Mouse (Mus musculus): ENCODE measurements at regions not wholly inside any gene's neighbourhood (a gene's known extent, or its start where the extent isn't known, plus 50 kb on each side); places are given as distances from the start of the nearest gene placed in this dataset.
"Not testable (repeated sequence)": the region's sequence is repeated elsewhere in the genome, so short reads cannot be mapped to it uniquely, and the experiment has no call there.

DNA sequence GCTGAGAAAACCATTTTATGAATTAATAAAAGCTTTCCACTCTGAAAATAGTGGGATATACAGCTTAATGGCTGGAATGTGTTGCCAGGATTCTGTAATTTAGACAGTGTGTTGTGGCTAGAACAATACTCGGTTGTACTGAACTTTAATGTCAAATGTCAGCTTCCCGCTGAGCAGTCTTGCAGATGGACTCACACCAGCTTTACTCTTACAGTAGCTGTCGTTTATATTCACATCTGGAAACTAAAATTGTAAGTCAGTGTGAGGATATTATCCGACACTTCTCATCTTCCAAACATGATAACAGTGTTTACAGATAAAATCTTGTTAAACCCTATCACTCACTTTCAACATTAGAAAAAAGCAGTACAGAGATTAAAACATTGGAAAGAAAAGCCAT, 328.3 kb upstream of the Gje1 start:
- Histone ChIP-seq H3K27ac (no peak overlapping the region), H3K9ac (no peak overlapping the region), H3K27me3 (ENCODE audit: control insufficient read depth, insufficient read depth, low read length) (no peaks in the 10 kb centered on the region), H3K4me2 (replicated peaks) (no peak overlapping the region), H3K4me3 (replicated peaks; ENCODE audit: low read length) (no peak overlapping the region), H3K36me3 (replicated peaks; ENCODE audit: control insufficient read depth, insufficient read depth) (no peaks in the 10 kb centered on the region), H3K4me1 (replicated peaks; ENCODE audit: control insufficient read depth, insufficient read depth, low read length) (no peaks in the 10 kb centered on the region), H3K9me3 (ENCODE audit: control insufficient read depth, low read length) (no peaks in the 10 kb centered on the region)
- no peak for ATAC-seq (ENCODE audit: low FRiP score)
- 69% methylated on average over 4 of the region's 4 CpGs for WGBS
- DNase-seq (ENCODE audit: low spot score): no peak

DNA sequence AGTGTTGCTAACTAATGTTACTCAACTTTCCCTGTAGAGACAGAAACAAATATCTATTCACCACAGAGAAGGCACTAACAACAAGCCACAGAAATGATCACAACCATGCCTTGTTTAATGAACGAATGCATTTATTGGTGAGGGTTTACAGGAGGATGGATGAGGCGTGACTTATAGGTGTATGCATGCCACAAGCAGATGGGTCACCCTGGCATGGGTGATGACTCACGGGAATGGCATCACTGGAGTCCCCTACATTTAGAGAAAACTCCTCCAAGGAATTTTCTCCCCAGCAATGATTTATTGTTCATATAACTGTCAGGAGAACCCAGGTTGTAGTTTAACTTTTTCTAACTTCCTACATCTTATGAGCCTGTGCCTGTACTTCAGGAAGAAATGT, 319.6 kb upstream of the Gje1 start:
- ATAC-seq (ENCODE audit: low FRiP score) (no peak), DNase-seq (ENCODE audit: low spot score) (no peak)
- Histone ChIP-seq H3K4me1 (replicated peaks; ENCODE audit: control insufficient read depth, insufficient read depth, low read length) (no peaks in the 10 kb centered on the region), H3K27ac (no peak overlapping the region), H3K9me3 (ENCODE audit: control insufficient read depth, low read length) (no peaks in the 10 kb centered on the region), H3K36me3 (replicated peaks; ENCODE audit: control insufficient read depth, insufficient read depth) (no peaks in the 10 kb centered on the region), H3K4me3 (replicated peaks; ENCODE audit: low read length) (no peak overlapping the region), H3K27me3 (ENCODE audit: control insufficient read depth, insufficient read depth, low read length) (no peaks in the 10 kb centered on the region), H3K9ac (no peak overlapping the region), H3K4me2 (replicated peaks) (no peak overlapping the region)
- 82% methylated on average over 3 of the region's 3 CpGs for WGBS

DNA sequence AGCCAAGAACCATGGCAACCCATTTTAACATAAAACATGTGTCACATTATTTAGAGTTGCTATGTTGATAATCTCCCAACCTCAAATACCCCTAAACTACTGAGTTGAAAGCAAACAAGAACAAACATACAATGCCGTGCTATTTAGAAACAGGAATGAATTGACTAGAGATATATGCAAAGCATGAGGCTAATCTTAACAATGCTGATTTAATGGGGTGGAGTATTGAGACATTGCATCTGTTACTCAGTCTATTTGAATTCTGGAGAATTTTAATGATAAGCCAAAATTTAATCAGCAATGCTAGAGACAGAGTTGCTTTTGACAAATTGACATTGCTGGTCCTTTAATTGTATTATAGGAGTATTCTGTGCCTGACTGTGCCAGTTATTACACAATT, 313.5 kb upstream of the Gje1 start:
- Histone ChIP-seq H3K4me1 (replicated peaks; ENCODE audit: control insufficient read depth, insufficient read depth, low read length) (no peaks in the 10 kb centered on the region), H3K27me3 (ENCODE audit: control insufficient read depth, insufficient read depth, low read length) (no peaks in the 10 kb centered on the region), H3K27ac (no peak overlapping the region), H3K9ac (no peak overlapping the region), H3K36me3 (replicated peaks; ENCODE audit: control insufficient read depth, insufficient read depth) (no peaks in the 10 kb centered on the region), H3K9me3 (ENCODE audit: control insufficient read depth, low read length) (no peaks in the 10 kb centered on the region), H3K4me3 (replicated peaks; ENCODE audit: low read length) (no peak overlapping the region), H3K4me2 (replicated peaks) (no peak overlapping the region)
- ATAC-seq (ENCODE audit: low FRiP score): no peak
- no peak for DNase-seq (ENCODE audit: low spot score)
- 67% methylated on average over 1 of the region's 1 CpGs for WGBS

DNA sequence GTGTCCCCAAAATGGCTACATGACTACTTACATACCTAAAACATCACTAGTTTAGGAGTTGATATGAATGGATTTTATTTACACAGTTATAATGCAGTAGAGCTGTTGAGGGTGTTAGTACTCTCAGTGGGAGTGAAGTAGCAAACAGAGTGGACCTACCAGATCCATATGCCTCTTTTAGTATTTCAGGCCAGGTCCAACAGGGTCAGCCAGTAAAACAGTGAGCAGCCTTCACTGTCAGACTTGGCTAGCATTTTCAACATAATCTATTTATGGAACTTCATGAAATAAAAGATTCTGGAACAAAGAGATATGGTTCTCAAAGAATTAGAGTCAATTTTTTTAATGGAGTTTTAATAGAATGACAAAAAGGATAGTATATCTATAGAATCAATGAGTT, 311.1 kb upstream of the Gje1 start:
- no peak overlapping the region for H3K9ac ChIP-seq
- ATAC-seq (ENCODE audit: low FRiP score): no peak
- no peaks in the 10 kb centered on the region for H3K27me3 ChIP-seq (ENCODE audit: control insufficient read depth, insufficient read depth, low read length)
- no peaks in the 10 kb centered on the region for H3K9me3 ChIP-seq (ENCODE audit: control insufficient read depth, low read length)
- H3K4me1 ChIP-seq (replicated peaks; ENCODE audit: control insufficient read depth, insufficient read depth, low read length): no peaks in the 10 kb centered on the region
- no peak for DNase-seq (ENCODE audit: low spot score)
- H3K4me3 ChIP-seq (replicated peaks; ENCODE audit: low read length): no peak overlapping the region
- H3K4me2 ChIP-seq (replicated peaks): no peak overlapping the region
- H3K36me3 ChIP-seq (replicated peaks; ENCODE audit: control insufficient read depth, insufficient read depth): no peaks in the 10 kb centered on the region
- no peak overlapping the region for H3K27ac ChIP-seq

DNA sequence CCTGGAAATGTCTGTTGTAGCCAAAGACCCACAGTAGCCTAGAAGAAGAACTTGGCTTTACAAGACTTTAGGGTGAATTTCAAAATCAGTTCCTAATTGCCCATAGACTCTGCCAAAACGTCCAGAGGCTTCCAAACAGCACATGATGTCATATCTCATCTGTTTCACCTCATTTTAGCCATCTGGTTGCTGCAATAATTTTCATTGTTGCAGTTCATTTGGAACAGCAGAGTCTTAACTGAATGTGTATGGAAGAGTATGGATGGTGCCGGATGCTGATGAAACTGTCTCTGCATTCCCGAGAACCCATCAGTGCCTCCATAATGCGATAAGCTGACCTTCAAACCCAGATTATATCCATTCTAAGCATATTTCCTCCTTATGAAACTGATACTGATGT, 295.9 kb upstream of the Gje1 start:
- Histone ChIP-seq H3K9ac (no peak overlapping the region), H3K4me1 (replicated peaks; ENCODE audit: control insufficient read depth, insufficient read depth, low read length) (no peaks in the 10 kb centered on the region), H3K4me3 (replicated peaks; ENCODE audit: low read length) (no peak overlapping the region), H3K27ac (no peak overlapping the region), H3K4me2 (replicated peaks) (no peak overlapping the region), H3K36me3 (replicated peaks; ENCODE audit: control insufficient read depth, insufficient read depth) (no peaks in the 10 kb centered on the region), H3K9me3 (ENCODE audit: control insufficient read depth, low read length) (no peaks in the 10 kb centered on the region), H3K27me3 (ENCODE audit: control insufficient read depth, insufficient read depth, low read length) (no peaks in the 10 kb centered on the region)
- WGBS: 85% methylated on average over 4 of the region's 4 CpGs
- no peak for ATAC-seq (ENCODE audit: low FRiP score)
- DNase-seq (ENCODE audit: low spot score): no peak

DNA sequence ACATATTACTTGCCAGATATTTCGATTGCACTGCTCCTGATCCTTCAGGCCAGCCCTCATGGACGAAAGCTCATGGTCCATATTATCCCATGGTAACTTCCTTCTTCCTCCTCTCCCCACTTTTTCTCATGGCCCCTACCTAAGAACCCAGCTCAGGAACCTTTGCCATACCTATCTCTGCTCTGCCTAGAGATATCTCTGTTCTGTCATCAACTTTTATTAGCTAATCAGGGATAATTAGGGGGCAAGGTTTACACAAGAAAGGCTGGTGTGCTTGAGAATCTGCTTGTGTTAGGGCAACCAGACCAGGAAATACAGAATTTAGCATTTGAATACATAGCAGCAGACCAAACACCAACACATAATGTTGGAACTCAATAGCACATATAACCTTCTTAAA, 278.4 kb upstream of the Gje1 start:
- no peak overlapping the region for H3K9ac ChIP-seq
- DNase-seq (ENCODE audit: low spot score) (no peak), ATAC-seq (ENCODE audit: low FRiP score) (no peak)
- no peak overlapping the region for H3K27ac ChIP-seq
- H3K4me2 ChIP-seq (replicated peaks): no peak overlapping the region
- H3K4me1 ChIP-seq (replicated peaks; ENCODE audit: control insufficient read depth, insufficient read depth, low read length): no peaks in the 10 kb centered on the region
- no peaks in the 10 kb centered on the region for H3K27me3 ChIP-seq (ENCODE audit: control insufficient read depth, insufficient read depth, low read length)
- H3K36me3 ChIP-seq (replicated peaks; ENCODE audit: control insufficient read depth, insufficient read depth): no peaks in the 10 kb centered on the region
- 91% methylated on average over 2 of the region's 2 CpGs for WGBS
- no peaks in the 10 kb centered on the region for H3K9me3 ChIP-seq (ENCODE audit: control insufficient read depth, low read length)
- H3K4me3 ChIP-seq (replicated peaks; ENCODE audit: low read length): no peak overlapping the region

DNA sequence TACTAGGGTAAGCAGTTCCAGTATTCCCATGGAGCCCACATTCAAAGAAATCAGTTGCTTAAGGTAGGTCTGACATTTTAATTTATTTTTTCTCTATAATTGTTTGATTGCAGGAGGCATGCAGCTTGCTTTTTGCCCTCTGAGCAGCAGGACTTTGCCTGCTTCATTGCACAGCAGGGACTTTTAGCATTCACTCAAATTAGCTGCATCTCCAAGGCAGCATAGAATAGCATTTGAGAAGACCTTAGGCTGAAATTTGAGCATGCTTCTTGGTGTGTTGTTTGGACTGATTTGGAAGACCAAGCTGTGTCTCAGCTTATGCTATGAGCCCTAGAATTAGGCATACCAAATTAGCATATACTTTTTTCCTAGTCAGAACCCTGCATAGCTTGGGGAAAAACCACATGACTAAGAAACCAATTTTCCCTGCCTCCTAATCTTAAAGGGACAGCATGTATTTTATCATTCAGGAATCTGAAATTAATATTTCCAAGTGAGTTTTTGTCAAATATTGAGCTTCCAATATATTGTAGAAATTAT, 271.7 kb upstream of the Gje1 start:
- DNase-seq (ENCODE audit: low spot score) (no peak), ATAC-seq (ENCODE audit: low FRiP score) (peak; percentile 62; the same call in 1 of the 2 replicates)
- Histone ChIP-seq H3K4me3 (replicated peaks; ENCODE audit: low read length) (no peak overlapping the region), H3K36me3 (replicated peaks; ENCODE audit: control insufficient read depth, insufficient read depth) (no peaks in the 10 kb centered on the region), H3K27ac (no peak overlapping the region), H3K27me3 (ENCODE audit: control insufficient read depth, insufficient read depth, low read length) (no peaks in the 10 kb centered on the region), H3K9ac (no peak overlapping the region), H3K4me2 (replicated peaks) (no peak overlapping the region), H3K4me1 (replicated peaks; ENCODE audit: control insufficient read depth, insufficient read depth, low read length) (no peaks in the 10 kb centered on the region), H3K9me3 (ENCODE audit: control insufficient read depth, low read length) (no peaks in the 10 kb centered on the region)

DNA sequence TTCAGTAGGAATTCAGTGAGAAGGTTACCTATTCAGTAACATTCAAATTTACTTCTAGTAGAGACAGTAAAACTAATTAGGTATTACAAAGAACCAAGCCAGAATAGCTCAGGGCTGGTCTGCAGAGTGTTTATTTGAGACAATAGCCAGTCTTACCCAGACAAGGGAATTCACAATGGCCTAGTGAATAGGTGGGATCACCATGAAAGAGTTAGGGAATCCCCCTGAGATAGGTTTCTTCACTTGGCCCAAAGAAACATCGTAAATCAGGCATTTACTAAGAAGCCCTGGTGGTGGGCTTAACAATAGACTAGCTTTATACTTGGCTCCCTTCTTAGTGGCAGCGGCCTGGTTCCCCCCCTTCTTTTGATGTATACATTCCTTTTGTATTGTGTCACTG, 268.6 kb upstream of the Gje1 start:
- not testable (repeated sequence) for H3K27ac ChIP-seq; H3K4me3 ChIP-seq (replicated peaks; ENCODE audit: low read length); H3K9me3 ChIP-seq (ENCODE audit: control insufficient read depth, low read length); ATAC-seq (ENCODE audit: low FRiP score); H3K4me2 ChIP-seq (replicated peaks); H3K9ac ChIP-seq; H3K4me1 ChIP-seq (replicated peaks; ENCODE audit: control insufficient read depth, insufficient read depth, low read length); DNase-seq (ENCODE audit: low spot score); H3K27me3 ChIP-seq (ENCODE audit: control insufficient read depth, insufficient read depth, low read length); H3K36me3 ChIP-seq (replicated peaks; ENCODE audit: control insufficient read depth, insufficient read depth)
- 39% methylated on average over 2 of the region's 2 CpGs for WGBS

DNA sequence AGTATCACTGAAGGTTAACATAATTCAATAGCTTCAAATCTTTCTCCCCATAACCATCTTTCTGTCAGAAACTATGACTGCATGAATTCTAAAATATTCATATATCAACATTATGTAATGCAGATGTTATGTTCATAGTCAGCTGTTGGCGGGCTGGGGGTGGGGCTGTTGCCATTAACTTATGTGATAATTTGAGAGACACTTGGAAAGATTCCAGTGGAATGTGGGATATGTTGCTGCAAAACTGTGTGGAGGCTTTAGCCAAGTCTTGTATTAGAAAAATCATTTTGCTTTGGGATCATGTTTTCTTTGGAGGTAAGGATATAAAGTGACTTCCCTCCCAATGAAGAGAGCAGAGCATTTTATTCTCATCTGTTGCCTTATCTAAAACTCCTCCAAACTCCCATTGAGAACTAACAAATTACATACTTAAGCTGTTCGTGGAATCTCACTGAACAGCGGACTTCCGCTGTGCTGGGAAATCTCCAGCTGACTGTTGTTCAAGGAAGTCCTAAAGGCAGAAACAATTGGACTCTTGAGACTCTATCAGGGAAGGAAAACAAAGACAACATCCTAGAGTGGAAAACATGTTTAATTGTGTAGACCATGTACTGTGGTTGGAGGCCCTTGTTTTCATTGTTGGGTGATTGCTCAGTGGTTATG, 260.2 kb upstream of the Gje1 start:
- no peak overlapping the region for H3K9ac ChIP-seq
- no peaks in the 10 kb centered on the region for H3K36me3 ChIP-seq (replicated peaks; ENCODE audit: control insufficient read depth, insufficient read depth)
- H3K4me2 ChIP-seq (replicated peaks): no peak overlapping the region
- H3K4me3 ChIP-seq (replicated peaks; ENCODE audit: low read length): no peak overlapping the region
- whole genome bisulfite sequencing: 55% methylated on average over 4 of the region's 4 CpGs
- no peaks in the 10 kb centered on the region for H3K27me3 ChIP-seq (ENCODE audit: control insufficient read depth, insufficient read depth, low read length)
- H3K27ac ChIP-seq: no peak overlapping the region
- H3K4me1 ChIP-seq (replicated peaks; ENCODE audit: control insufficient read depth, insufficient read depth, low read length): no peaks in the 10 kb centered on the region; the same call in 1 of the 2 replicates
- no peaks in the 10 kb centered on the region for H3K9me3 ChIP-seq (ENCODE audit: control insufficient read depth, low read length)
- no peak for ATAC-seq (ENCODE audit: low FRiP score)
- DNase-seq (ENCODE audit: low spot score): no peak
